Mouse (Mus musculus) embryo, embryonic 11 days (tissue): ENCODE measurements around the gene Mink1.
A peak's percentile ranks its signal among the peaks of the same experiment; 100 is the strongest.
"Not testable (repeated sequence)": the region's sequence is repeated elsewhere in the genome, so short reads cannot be mapped to it uniquely, and the experiment has no call there.

Experiments used
- DNase-seq: peaks from one replicate; pipeline ENCODE4 v3.0.0-alpha.2; 2015

The Mink1 gene

GRCm38 (mm10) chr11:70562287-70562994 is at the start of gene Mink1:
Gene Mink1, plus strand, starts transcription at chr11:70562881.
- peak; percentile 96 for DNase-seq

GRCm38 (mm10) chr11:70513520-70513919 is 49.2 kb upstream of the Mink1 start:
- DNase-seq: no peak

GRCm38 (mm10) chr11:70514288-70514687 is 48.4 kb upstream of the Mink1 start, which contains the start of gene Vmo1:
Gene Vmo1, minus strand, starts transcription at chr11:70514616.
- DNase-seq: no peak

GRCm38 (mm10) chr11:70516352-70516751 is 46.3 kb upstream of the Mink1 start:
- peak; percentile 74 for DNase-seq

GRCm38 (mm10) chr11:70518436-70518835 is 44.2 kb upstream of the Mink1 start:
- DNase-seq: no peak

GRCm38 (mm10) chr11:70518923-70519322 is 43.8 kb upstream of the Mink1 start, which contains the start of gene Gltpd2:
Gene Gltpd2, plus strand, starts transcription at chr11:70519196.
- DNase-seq: no peak

GRCm38 (mm10) chr11:70520178-70520769 is 42.4 kb upstream of the Mink1 start:
- peak; percentile 65 for DNase-seq

GRCm38 (mm10) chr11:70523306-70523989 is 39.2 kb upstream of the Mink1 start:
- DNase-seq: peak; percentile 32

- no peak for DNase-seq
Measured at GRCm38 (mm10) chr11:70524782-70525181, 37.9 kb upstream of the Mink1 start.

GRCm38 (mm10) chr11:70525184-70525678 is 37.5 kb upstream of the Mink1 start, which contains the start of gene Psmb6:
Gene Psmb6, plus strand, starts transcription at chr11:70525367.
- DNase-seq: peak; percentile 97

- peak; percentile 30 for DNase-seq
Measured at GRCm38 (mm10) chr11:70525726-70526125, 37.0 kb upstream of the Mink1 start.

GRCm38 (mm10) chr11:70526211-70526610 is 36.5 kb upstream of the Mink1 start:
- no peak for DNase-seq

- DNase-seq: no peak
Measured at GRCm38 (mm10) chr11:70528610-70529009, 34.1 kb upstream of the Mink1 start.

GRCm38 (mm10) chr11:70531065-70531464 is 31.6 kb upstream of the Mink1 start:
- DNase-seq: not testable (repeated sequence)

- DNase-seq: no peak
Measured at GRCm38 (mm10) chr11:70532839-70533238, 29.8 kb upstream of the Mink1 start, which contains the start of gene Gm40193. Gene Gm40193, minus strand, starts transcription at chr11:70532939.

GRCm38 (mm10) chr11:70539423-70539822 is 23.3 kb upstream of the Mink1 start:
- no peak for DNase-seq

GRCm38 (mm10) chr11:70539877-70540587 is 22.6 kb upstream of the Mink1 start, which contains the start of gene Pld2:
Gene Pld2, plus strand, starts transcription at chr11:70540064.
- peak; percentile 94 for DNase-seq

GRCm38 (mm10) chr11:70540928-70541327 is 21.8 kb upstream of the Mink1 start:
- no peak for DNase-seq

GRCm38 (mm10) chr11:70541415-70541814 is 21.3 kb upstream of the Mink1 start:
- no peak for DNase-seq

GRCm38 (mm10) chr11:70544496-70544895 is 18.2 kb upstream of the Mink1 start:
- DNase-seq: no peak

- no peak for DNase-seq
Measured at GRCm38 (mm10) chr11:70551526-70551925, 11.2 kb upstream of the Mink1 start.

GRCm38 (mm10) chr11:70553940-70554339 is 8.7 kb upstream of the Mink1 start:
- DNase-seq: no peak

GRCm38 (mm10) chr11:70557545-70557944 is 5.1 kb upstream of the Mink1 start:
- DNase-seq: no peak
